Mouse (Mus musculus) gastrocnemius, adult 18-20 months (tissue): ENCODE measurements around the gene Sh3gl2. TPM values are rescaled to one million over a fixed set of nuclear protein-coding genes. Genes with fewer than 3 reads are reported as not detected.

Source experiments
- DNase-seq: peaks from one replicate; pipeline ENCODE4 v3.0.0; 2021; ENCODE audit warnings: low spot score
- total RNA-seq, 2 experiments: library from RNA; stranded (reverse); gene quantifications; 2 replicates each; pipeline ENCODE4 v1.2.3; 2021

Gene Sh3gl2
- total RNA-seq, 2 experiments from 2014 or later = 0.59 to 0.73 TPM

GRCm38 (mm10) chr4:85588928-85589327 lies 384.0 kb downstream of the Sh3gl2 start:
- DNase-seq = no peak

GRCm38 (mm10) chr4:85591037-85591436 lies 386.1 kb downstream of the Sh3gl2 start:
- DNase-seq = no peak

GRCm38 (mm10) chr4:85594159-85594558 lies 389.2 kb downstream of the Sh3gl2 start:
- DNase-seq = no peak

- DNase-seq = no peak
These were observed 408.4 kb downstream of the Sh3gl2 start for GRCm38 (mm10) chr4:85613331-85613730.

- DNase-seq = no peak
These were observed 413.8 kb downstream of the Sh3gl2 start for GRCm38 (mm10) chr4:85618746-85619145.

- peak; percentile 33 for DNase-seq
These were observed 414.3 kb downstream of the Sh3gl2 start for GRCm38 (mm10) chr4:85619261-85619660.

GRCm38 (mm10) chr4:85629381-85629780 lies 424.5 kb downstream of the Sh3gl2 start:
- no peak for DNase-seq

GRCm38 (mm10) chr4:85669271-85669670 lies 464.3 kb downstream of the Sh3gl2 start:
- no peak for DNase-seq

GRCm38 (mm10) chr4:85669735-85670134 lies 464.8 kb downstream of the Sh3gl2 start:
- DNase-seq = no peak

GRCm38 (mm10) chr4:85672290-85672689 lies 467.4 kb downstream of the Sh3gl2 start:
- no peak for DNase-seq

- no peak for DNase-seq
These were observed 472.7 kb downstream of the Sh3gl2 start for GRCm38 (mm10) chr4:85677621-85678020.

GRCm38 (mm10) chr4:85686160-85686559 lies 481.2 kb downstream of the Sh3gl2 start:
- no peak for DNase-seq
